Mouse (Mus musculus) liver, adult 10 weeks (tissue): ENCODE data around the gene Suclg1. TPM values are rescaled to one million over a fixed set of nuclear protein-coding genes. Genes with fewer than 3 reads are reported as not detected.

Source experiments
- polyA plus RNA-seq: library from polyadenylated mRNA; stranded (reverse); fragments of 350-450 nt; fragmentation: Illumina TruSeq; extraction: RNeasy Lipid Tissue Mini Kit (QIAGEN cat#74804); gene quantifications from one replicate; pipeline ENCODE4 v1.2.3, GENCODE M21; 2014; ENCODE audit warnings: low read depth, low replicate concordance

The Suclg1 gene
- 233 TPM for polyA plus RNA-seq

DNA sequence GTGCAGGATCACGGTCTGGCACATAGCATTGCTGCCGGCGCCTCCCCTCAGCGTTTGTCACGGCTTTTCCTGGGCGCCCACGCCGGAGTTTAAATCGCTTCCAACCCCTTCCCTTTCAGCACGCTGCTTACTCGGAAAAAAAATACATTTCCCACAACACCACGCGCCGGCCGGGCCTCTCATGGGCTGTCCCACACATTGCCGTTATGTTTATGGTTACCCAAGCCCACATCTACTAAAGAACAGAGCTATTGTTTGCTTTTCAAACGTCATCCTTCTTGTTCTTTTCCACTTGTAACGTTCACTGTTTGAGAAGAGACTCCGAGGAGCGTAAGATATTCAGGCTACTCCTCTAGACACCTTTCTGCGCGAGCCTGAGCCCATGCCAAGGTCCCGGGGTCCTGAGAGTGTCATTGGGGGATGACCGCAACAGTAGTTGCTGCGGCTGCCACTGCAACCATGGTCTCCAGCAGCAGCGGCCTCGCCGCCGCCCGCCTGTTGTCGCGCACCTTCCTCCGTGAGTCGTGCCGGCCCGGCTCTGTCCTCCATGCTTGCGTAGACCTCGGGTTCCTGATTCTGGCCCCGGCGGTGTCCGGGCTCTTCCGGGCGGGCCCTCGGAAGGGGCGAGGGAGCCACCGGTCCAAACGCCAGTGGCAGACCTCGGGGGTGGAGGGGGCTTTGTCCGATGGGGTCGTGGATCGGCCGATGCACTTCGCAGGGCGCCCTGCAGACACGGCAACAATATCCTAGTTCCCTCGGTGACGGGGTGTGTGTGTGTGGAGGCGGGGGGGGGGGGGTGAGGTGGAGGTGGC, at the start of gene Suclg1:
Gene Suclg1, plus strand, starts transcription at position 146 of the 812 bp plus-strand sequence.

DNA sequence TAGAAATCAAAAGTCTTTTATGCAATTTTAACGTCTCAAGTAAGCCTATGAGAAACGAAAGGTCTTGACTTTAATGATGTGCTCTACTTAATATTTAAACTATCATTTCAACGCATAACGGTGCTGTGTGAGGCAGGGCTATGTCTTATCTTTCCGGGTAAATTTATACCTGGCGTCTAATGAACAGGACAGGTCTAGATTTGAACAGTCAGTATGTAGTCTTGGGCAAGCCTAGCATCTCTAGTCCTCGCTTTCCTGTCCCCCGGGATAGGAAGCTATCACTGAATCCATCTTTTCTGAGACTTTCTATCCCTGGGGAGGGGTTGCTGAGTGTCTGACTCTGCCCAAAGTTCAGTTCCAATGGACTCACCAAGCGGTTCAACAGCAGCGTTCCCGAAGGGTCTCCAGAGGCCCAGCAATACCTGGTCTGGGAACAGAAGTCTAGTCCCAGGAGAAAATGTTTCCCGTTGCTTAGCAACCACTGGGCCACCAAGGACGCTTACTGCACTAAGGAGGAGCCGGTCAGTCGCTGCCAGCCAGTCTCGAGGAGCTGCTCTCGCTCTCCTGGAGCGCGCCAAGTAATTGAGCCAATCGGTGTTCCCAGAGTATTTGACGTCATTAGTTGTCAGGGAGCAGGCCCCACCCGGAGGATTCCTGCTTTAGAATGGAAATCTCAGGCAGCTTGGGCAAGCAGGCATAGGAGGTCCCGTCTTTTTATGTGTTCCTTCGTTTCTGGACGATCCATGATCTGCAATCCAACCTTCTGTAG, 26.8 kb upstream of the Suclg1 start, which contains the start of gene Dnah6:
Gene Dnah6, minus strand, starts transcription at position 463 of the 769 bp plus-strand sequence.

Other genes with a start within 250 kb of the Suclg1 start
- not detected for gene Dnah6, start 26.7 kb upstream of the Suclg1 start, polyA plus RNA-seq
- not detected for gene 4931417E11Rik, start 221.3 kb downstream of the Suclg1 start, polyA plus RNA-seq